Comparison of ENCODE assay signal across 18 mouse cellular contexts in the genomic region with DNA sequence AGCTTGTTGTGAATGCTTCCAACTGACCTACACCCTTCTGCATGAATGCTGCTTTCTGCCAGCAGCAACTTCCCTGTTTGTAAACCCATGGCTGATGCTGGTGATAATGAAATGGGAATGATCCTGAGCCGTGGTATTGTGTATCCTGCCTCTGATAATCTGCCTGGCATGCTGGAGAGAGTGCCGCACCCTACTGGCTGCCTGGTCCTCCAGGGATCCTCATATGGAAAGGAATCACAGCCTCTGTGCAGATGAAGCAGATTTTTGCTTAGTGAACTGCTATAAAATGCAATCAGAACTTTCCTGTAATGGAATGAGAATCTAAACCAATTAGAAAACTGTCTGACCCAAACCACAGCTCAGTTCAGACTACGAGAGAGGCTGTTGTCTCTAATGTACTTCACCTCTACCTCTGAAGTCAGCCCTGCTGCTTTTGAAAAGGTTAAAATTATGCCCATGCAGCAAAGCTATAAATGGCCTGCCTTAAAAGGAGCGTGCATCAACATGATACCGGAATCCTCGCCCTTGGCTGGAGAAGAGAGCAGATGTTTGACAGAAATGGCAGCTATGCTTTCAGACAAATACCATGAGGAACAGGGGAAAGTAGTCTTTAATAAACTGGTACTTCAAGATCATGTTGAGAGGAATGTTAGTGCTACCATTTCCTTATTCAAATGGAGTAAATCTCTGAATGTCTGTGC.
DNase-seq lines count a peak whose midpoint lies in the region; ATAC-seq and TF ChIP-seq lines count a peak whose summit lies in the region.
"Had no signal": no experiment of that assay in that cellular context is flagged by ENCODE, and none has a peak within 500 bp of the region (broad histone marks: within the 10 kb centered on the region; RNA-seq: fewer than 3 reads in every experiment).

No protein-coding gene starts in this region.

- H3K4me2 ChIP-seq in heart, embryonic 13.5 days, result peak overlapping the region; percentile 11
- no peak overlapping the region for H3K4me2 ChIP-seq in hindbrain, postnatal 0 days (ENCODE audit: low read depth, low read length)
- no peak overlapping the region for H3K4me2 ChIP-seq in hindbrain, embryonic 11.5 days (replicated peaks; ENCODE audit: low read depth, low read length)
- H3K4me2 ChIP-seq: liver, embryonic 11.5 days; lung, embryonic 15.5 days had no signal

- H3K9me3 ChIP-seq in heart, embryonic 13.5 days, result no peaks in the 10 kb centered on the region
- H3K9me3 ChIP-seq in hindbrain, postnatal 0 days (ENCODE audit: low read length), result no peaks in the 10 kb centered on the region
- no peaks in the 10 kb centered on the region for H3K9me3 ChIP-seq in hindbrain, embryonic 11.5 days (ENCODE audit: control insufficient read depth, low read length)
- H3K9me3 ChIP-seq: G1E; lung, embryonic 15.5 days had no signal

- peak overlapping the region; percentile 42; the same call in 1 of the 2 replicates for H3K27ac ChIP-seq in heart, embryonic 13.5 days (replicated peaks)
- no peak overlapping the region for H3K27ac ChIP-seq in hindbrain, postnatal 0 days
- H3K27ac ChIP-seq in hindbrain, embryonic 11.5 days (ENCODE audit: low read depth, low read length), result no peak overlapping the region
- H3K27ac ChIP-seq: lung, embryonic 15.5 days had no signal

- H3K4me3 ChIP-seq in heart, embryonic 13.5 days, result no peak overlapping the region
- H3K4me3 ChIP-seq in hindbrain, postnatal 0 days (ENCODE audit: low read length), result no peak overlapping the region
- H3K4me3 ChIP-seq in hindbrain, embryonic 11.5 days (ENCODE audit: low read depth, low read length), result no peak overlapping the region
- H3K4me3 ChIP-seq: erythroblast, embryonic 14.5 days; lung, embryonic 15.5 days had no signal

- H3K9ac ChIP-seq in heart, embryonic 13.5 days, result no peak overlapping the region
- no peak overlapping the region for H3K9ac ChIP-seq in hindbrain, postnatal 0 days (replicated peaks; ENCODE audit: low read length)
- H3K9ac ChIP-seq in hindbrain, embryonic 11.5 days (ENCODE audit: low read depth, low read length), result no peak overlapping the region
- H3K9ac ChIP-seq: lung, embryonic 15.5 days had no signal

- no peak for TF ChIP-seq CTCF in hindbrain, postnatal 0 days (IDR thresholded peaks at IDR 0.05; ENCODE audit: low read depth)
- TF ChIP-seq CTCF in brain, embryonic 14.5 days (IDR thresholded peaks at IDR 0.05; ENCODE audit: borderline replicate concordance, extremely low read depth, insufficient read depth, insufficient read length), result no peak

- WGBS in heart, embryonic 13.5 days, result 29% methylated on average over 6 of the region's 6 CpGs
- 57% methylated on average over 6 of the region's 6 CpGs for WGBS in hindbrain, postnatal 0 days
- WGBS in hindbrain, embryonic 11.5 days, result 80% methylated on average over 6 of the region's 6 CpGs

- DNase-seq in heart, adult 9 months (ENCODE audit: low spot score in 2 of 2), result no peak
- DNase-seq in hindbrain, postnatal 0 days (ENCODE audit: low spot score), result peak; percentile 9
- no peak for DNase-seq in hindbrain, embryonic 11.5 days (ENCODE audit: low spot score)
- DNase-seq in brain, embryonic 14.5 days (ENCODE audit: low read depth), result peak; percentile 26
- peak; percentile 5 for DNase-seq in gastrocnemius, postnatal 10 days
- no peak for DNase-seq in cerebellum, adult 9-10 months
- DNase-seq in urinary bladder, postnatal 10 days (ENCODE audit: low spot score), result no peak
- DNase-seq: adrenal gland, adult 8-10 months; cerebellum, adult 9-11 months; embryo, embryonic 11 days; kidney, adult 18-20 months; kidney, postnatal 25 days had no signal

- no peaks in the 10 kb centered on the region for H3K27me3 ChIP-seq in heart, embryonic 13.5 days (replicated peaks)
- no peaks in the 10 kb centered on the region for H3K27me3 ChIP-seq in hindbrain, postnatal 0 days (ENCODE audit: insufficient read depth, low read length)
- no peaks in the 10 kb centered on the region for H3K27me3 ChIP-seq in hindbrain, embryonic 11.5 days (ENCODE audit: control insufficient read depth, insufficient read depth, low read length)
- H3K27me3 ChIP-seq: lung, embryonic 15.5 days had no signal

- no peak for ATAC-seq in heart, embryonic 13.5 days (ENCODE audit: extremely low read depth, insufficient number of reproducible peaks, low FRiP score, low TSS enrichment)
- no peak for ATAC-seq in hindbrain, postnatal 0 days
- no peak for ATAC-seq in hindbrain, embryonic 11.5 days (ENCODE audit: low FRiP score)
- ATAC-seq: midbrain, embryonic 16.5 days had no signal

- TF ChIP-seq POLR2A in brain, embryonic 14.5 days (IDR thresholded peaks at IDR 0.05; ENCODE audit: borderline replicate concordance, extremely low read depth, insufficient read depth, insufficient read length, poor library complexity, severe bottlenecking), result no peak

- peaks cover 16% of the 10 kb centered on the region for H3K4me1 ChIP-seq in heart, embryonic 13.5 days
- no peaks in the 10 kb centered on the region for H3K4me1 ChIP-seq in hindbrain, postnatal 0 days (ENCODE audit: insufficient read depth, low read length)
- H3K4me1 ChIP-seq in hindbrain, embryonic 11.5 days (replicated peaks; ENCODE audit: control insufficient read depth, insufficient read depth, low read length), result no peaks in the 10 kb centered on the region
- H3K4me1 ChIP-seq: lung, embryonic 15.5 days had no signal

- H3K36me3 ChIP-seq in heart, embryonic 13.5 days, result no peaks in the 10 kb centered on the region
- H3K36me3 ChIP-seq in hindbrain, postnatal 0 days (ENCODE audit: insufficient read depth, low read length), result no peaks in the 10 kb centered on the region
- no peaks in the 10 kb centered on the region for H3K36me3 ChIP-seq in hindbrain, embryonic 11.5 days (ENCODE audit: control insufficient read depth, insufficient read depth, low read length)
- H3K36me3 ChIP-seq: G1E; lung, embryonic 15.5 days had no signal

Comparison
In these comparisons a context has a peak if more than half of its experiments do, and no peak if none do; other contexts are left out.
1. DNase-seq: peak in hindbrain, postnatal 0 days (single experiment), brain, embryonic 14.5 days (single experiment) and gastrocnemius, postnatal 10 days (single experiment); none in heart, adult 9 months (0 of 2), hindbrain, embryonic 11.5 days (single experiment), cerebellum, adult 9-10 months (single experiment) and urinary bladder, postnatal 10 days (single experiment).